ENCODE assay signal across 9 mouse cellular contexts in the genomic region with DNA sequence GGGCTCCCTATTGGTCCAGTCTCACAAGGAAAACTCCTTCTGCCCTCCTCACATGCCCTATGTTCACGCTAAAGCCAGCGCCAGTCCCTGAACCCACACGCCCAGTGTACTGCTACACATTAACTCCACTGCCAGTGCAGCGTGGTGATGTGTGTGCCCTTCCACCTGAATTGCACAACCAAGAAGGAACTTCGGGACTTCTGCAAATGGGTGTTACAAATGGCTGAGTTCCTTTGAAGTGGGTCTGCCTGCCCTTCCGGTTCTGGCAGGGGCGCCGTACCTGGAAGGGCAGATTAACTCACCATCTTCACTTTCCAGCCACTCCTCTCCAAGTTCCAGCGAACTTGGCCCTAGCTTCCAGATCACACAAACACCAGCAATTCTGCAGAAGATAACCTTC. TPM values are rescaled to one million over a fixed set of nuclear protein-coding genes. Genes with fewer than 3 reads are reported as not detected.
A peak's percentile ranks its signal among the peaks of the same experiment; 100 is the strongest.
DNase-seq lines count a peak whose midpoint lies in the region; ATAC-seq and TF ChIP-seq lines count a peak whose summit lies in the region.
"Had no signal": no experiment of that assay in that cellular context is flagged by ENCODE, and none has a peak within 500 bp of the region (broad histone marks: within the 10 kb centered on the region; RNA-seq: fewer than 3 reads in every experiment).

No protein-coding gene starts in this region.

- H3K4me3 ChIP-seq in heart, adult 2 months, result no peak overlapping the region
- H3K4me3 ChIP-seq in forebrain, embryonic 16.5 days (replicated peaks; ENCODE audit: low read length), result no peak overlapping the region
- 0 out of 2 replicates have a peak overlapping the region, but pooled peaks have one; percentile 28 for H3K4me3 ChIP-seq in kidney, embryonic 15.5 days (replicated peaks)

- no peak for TF ChIP-seq CTCF in heart, adult 2 months (IDR thresholded peaks at IDR 0.05)

- DNase-seq in heart, adult 2 months, result peak; percentile 24 to 26
- no peak for DNase-seq in heart, postnatal 10 days
- DNase-seq in lung, postnatal 36 days, result peak; percentile 61
- DNase-seq in left cerebral cortex, adult 8-10 months (ENCODE audit: low spot score in 2 of 2), result no peak
- no peak for DNase-seq in cerebellum, adult 11-12 months
- no peak for DNase-seq in urinary bladder, postnatal 25 days (ENCODE audit: low spot score)

- 32% methylated on average over 9 of the region's 9 CpGs for WGBS in heart, adult 2 months
- 40% methylated on average over 9 of the region's 9 CpGs for WGBS in forebrain, embryonic 16.5 days
- whole genome bisulfite sequencing in kidney, embryonic 15.5 days, result 32% methylated on average over 9 of the region's 9 CpGs

- intact Hi-C loops in heart, adult 2 months (cut with DNase I), result loop anchor here (10.0 kb wide), 1 partner anchor 1586 kb away; no protein-coding TSS in a partner anchor
- intact Hi-C loops in heart, postnatal 10 days (cut with DNase I), result no loop called here

- H3K79me2 ChIP-seq in heart, adult 2 months (replicated peaks; ENCODE audit: control insufficient read depth, insufficient read depth, low read length), result peaks cover 2% of the 10 kb centered on the region; the same call in 1 of the 2 replicates

- H3K27me3 ChIP-seq in heart, adult 2 months (ENCODE audit: control insufficient read depth, insufficient read depth, low read length), result no peaks in the 10 kb centered on the region
- no peaks in the 10 kb centered on the region for H3K27me3 ChIP-seq in forebrain, embryonic 16.5 days (replicated peaks; ENCODE audit: control insufficient read depth, insufficient read depth, low read length)
- peaks cover 18% of the 10 kb centered on the region for H3K27me3 ChIP-seq in kidney, embryonic 15.5 days
- H3K27me3 ChIP-seq: CH12.LX had no signal

- TF ChIP-seq POLR2A in heart, adult 2 months (IDR thresholded peaks at IDR 0.05; ENCODE audit: insufficient read depth, low read depth, low read length), result no peak

- no peak for TF ChIP-seq EP300 in heart, adult 2 months (IDR thresholded peaks at IDR 0.05; ENCODE audit: insufficient read depth, low read depth, low read length)

- no peaks in the 10 kb centered on the region for H3K9me3 ChIP-seq in forebrain, embryonic 16.5 days (ENCODE audit: control insufficient read depth, low read length)
- H3K9me3 ChIP-seq in kidney, embryonic 15.5 days (replicated peaks), result no peaks in the 10 kb centered on the region

- peak overlapping the region; percentile 42; the same call in 1 of the 2 replicates for H3K4me2 ChIP-seq in forebrain, embryonic 16.5 days (ENCODE audit: low read length)
- peak overlapping the region; percentile 57 for H3K4me2 ChIP-seq in kidney, embryonic 15.5 days

- peak overlapping the region; percentile 34 for H3K27ac ChIP-seq in heart, adult 2 months
- 0 out of 2 replicates have a peak overlapping the region, but pooled peaks have one; percentile 6 for H3K27ac ChIP-seq in forebrain, embryonic 16.5 days (ENCODE audit: low read length)
- peak overlapping the region; percentile 84 for H3K27ac ChIP-seq in kidney, embryonic 15.5 days

- H3K4me1 ChIP-seq in heart, adult 2 months (ENCODE audit: control insufficient read depth, insufficient read depth, low read length), result peaks cover 17% of the 10 kb centered on the region
- peaks cover 39% of the 10 kb centered on the region for H3K4me1 ChIP-seq in forebrain, embryonic 16.5 days (replicated peaks; ENCODE audit: control insufficient read depth, insufficient read depth, low read length)
- H3K4me1 ChIP-seq in kidney, embryonic 15.5 days, result peaks cover 47% of the 10 kb centered on the region

- ATAC-seq in forebrain, embryonic 16.5 days, result no peak
- ATAC-seq in kidney, embryonic 15.5 days (replicated peaks; ENCODE audit: low FRiP score), result peak; percentile 44

- H3K36me3 ChIP-seq in heart, adult 2 months (ENCODE audit: control insufficient read depth, insufficient read depth, low read length), result no peaks in the 10 kb centered on the region
- H3K36me3 ChIP-seq in forebrain, embryonic 16.5 days (ENCODE audit: control insufficient read depth, insufficient read depth), result no peaks in the 10 kb centered on the region
- H3K36me3 ChIP-seq in kidney, embryonic 15.5 days, result no peaks in the 10 kb centered on the region

- no peak overlapping the region for H3K9ac ChIP-seq in heart, adult 2 months (ENCODE audit: low read depth, low read length)
- no peak overlapping the region for H3K9ac ChIP-seq in forebrain, embryonic 16.5 days (replicated peaks; ENCODE audit: low read depth, low read length)
- H3K9ac ChIP-seq in kidney, embryonic 15.5 days, result no peak overlapping the region

RNA-seq across cellular contexts. Expression of a gene that starts 12.5 kb away (rescaled TPM):
- 10 to 100 TPM; 76.3 to 94.5 TPM for total RNA-seq in heart, adult 2 months (2021)
- polyA plus RNA-seq in heart, adult 2 months (2012; rRNA removed), result 27.8 and 76.1 TPM in 2 replicates
- 10 to 100 TPM; 39.0 to 49.5 TPM for total RNA-seq in heart, postnatal 10 days (2021)
- 7.1 and 8.7 TPM in 2 replicates for polyA plus RNA-seq in forebrain, embryonic 16.5 days (2015; fragmentation: Nextera tagmentation; extraction: Ambion mirVana)
- polyA plus RNA-seq in kidney, embryonic 15.5 days (2015; fragmentation: Nextera tagmentation; extraction: Ambion mirVana), result 14.3 and 15.3 TPM in 2 replicates
- 10 to 100 TPM in 1 of 4 experiments, 1 to 10 TPM in 3; 8.8 to 10.8 (median 9.7) TPM for total RNA-seq in left cerebral cortex, adult 8-10 months (2022)

Comparison
In these comparisons a context has a peak if more than half of its experiments do, and no peak if none do; other contexts are left out.
1. DNase-seq: peak in heart, adult 2 months (2 of 2) and lung, postnatal 36 days (single experiment); none in heart, postnatal 10 days (0 of 2), left cerebral cortex, adult 8-10 months (0 of 2), cerebellum, adult 11-12 months (single experiment) and urinary bladder, postnatal 25 days (single experiment).
2. H3K27ac ChIP-seq: peak in every context shown above with its lines; median percentile 84 in kidney, embryonic 15.5 days; 34 in heart, adult 2 months; 6 in forebrain, embryonic 16.5 days.